Mouse (Mus musculus) lung, adult 2 months (tissue): ENCODE results near the gene Gm21992. TPM values are rescaled to one million over a fixed set of nuclear protein-coding genes. Genes with fewer than 3 reads are reported as not detected.

Experiments
- DNase-seq: peaks from one replicate; pipeline ENCODE4 v3.0.0; 2022
- H3K4me1 ChIP-seq: fragments of 200-500 bp; 2 replicates; pipeline ENCODE4 v1.6.1; 2011; ENCODE audit warnings: low read length; ENCODE audit not compliant: control insufficient read depth, insufficient read depth
- H3K4me3 ChIP-seq: fragments of 200-500 bp; replicated peaks from 2 replicates; pipeline ENCODE3; 2011; ENCODE audit warnings: low read depth, mild to moderate bottlenecking, control low read depth, low read length; ENCODE audit errors: extremely low read depth
- CTCF ChIP-seq: fragments of 200-500 bp; IDR thresholded peaks from 2 replicates; pipeline ENCODE4 v1.5.1; 2011; ENCODE audit warnings: mild to moderate bottlenecking, low read length, control low read depth; ENCODE audit not compliant: insufficient read depth
- POLR2A ChIP-seq: fragments of 200-500 bp; IDR thresholded peaks from 2 replicates; pipeline ENCODE4 v1.6.1; 2011; ENCODE audit warnings: low read depth, mild to moderate bottlenecking, control low read depth, low read length, borderline replicate concordance; ENCODE audit errors: extremely low read depth
- WGBS: fragments of 180-500 bp; shearing (Covaris S2); methylation state at CpG from one replicate; pipeline ENCODE4 v1.1.7; 2018; 5-methylcytosine and 5-hydroxymethylcytosine counted together
- polyA plus RNA-seq: library from polyadenylated mRNA; depleted of rRNA; stranded (reverse); fragments of >200 nt; gene quantifications from 2 replicates; pipeline ENCODE4 v1.2.3, GENCODE M21; 2012

Gene Gm21992
- polyA plus RNA-seq, 1 experiment: 13.5 TPM

DNA sequence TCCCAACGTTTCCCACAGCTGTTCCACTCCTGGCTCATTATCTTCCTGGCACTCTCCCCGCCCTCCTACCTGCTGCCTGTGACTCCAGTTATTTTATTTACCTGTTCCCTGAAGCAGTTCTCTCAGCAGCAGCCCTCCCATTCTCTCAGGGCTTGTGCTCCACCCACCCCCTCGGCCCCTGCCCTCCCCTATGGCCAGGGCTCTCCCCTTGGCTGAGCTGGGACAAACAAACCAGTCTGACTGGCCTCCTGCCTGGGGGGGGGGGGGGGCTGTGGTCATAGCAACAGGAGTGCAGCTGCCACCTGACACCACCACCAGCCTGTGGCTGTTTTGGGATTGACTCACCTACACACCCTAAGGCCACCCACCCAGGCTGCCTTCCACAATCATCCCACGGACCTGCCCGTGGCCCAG is 92.1 kb downstream of the Gm21992 start:
- no peak overlapping the region for H3K4me3 ChIP-seq
- DNase-seq: peak; percentile 42
- WGBS: 33% methylated on average over 5 of the region's 5 CpGs

DNA sequence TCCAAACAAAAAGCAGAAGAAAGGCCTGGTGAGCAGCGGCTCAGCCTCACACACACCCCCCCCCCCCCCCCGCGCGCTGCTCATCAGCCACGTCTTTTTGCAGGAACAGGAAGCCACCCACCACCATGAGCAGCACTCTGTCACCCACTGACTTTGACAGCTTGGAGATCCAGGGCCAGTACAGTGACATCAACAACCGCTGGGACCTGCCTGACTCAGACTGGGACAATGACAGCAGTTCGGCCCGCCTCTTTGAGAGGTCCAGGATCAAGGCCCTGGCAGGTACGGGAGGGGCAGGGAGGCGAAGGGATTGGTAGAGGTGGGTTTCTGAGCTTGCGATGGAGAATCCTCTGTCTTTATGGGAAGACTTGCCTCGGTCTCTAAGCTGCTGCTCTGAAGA is 92.7 kb downstream of the Gm21992 start:
- H3K4me1 ChIP-seq: peaks cover 3% of the 10 kb centered on the region; the same call in 1 of the 2 replicates
- WGBS: 19% methylated on average over 12 of the region's 12 CpGs
- peak; percentile 16 for DNase-seq
- H3K4me3 ChIP-seq: no peak overlapping the region
- TF ChIP-seq CTCF (no peak), POLR2A (no peak)

More for the DNA sequence above, 92.1 kb downstream of the Gm21992 start:
- TF ChIP-seq CTCF: no peak
- TF ChIP-seq POLR2A: peak; percentile 39; the same call in 1 of the 2 replicates
- peaks cover 3% of the 10 kb centered on the region; the same call in 1 of the 2 replicates for H3K4me1 ChIP-seq

DNA sequence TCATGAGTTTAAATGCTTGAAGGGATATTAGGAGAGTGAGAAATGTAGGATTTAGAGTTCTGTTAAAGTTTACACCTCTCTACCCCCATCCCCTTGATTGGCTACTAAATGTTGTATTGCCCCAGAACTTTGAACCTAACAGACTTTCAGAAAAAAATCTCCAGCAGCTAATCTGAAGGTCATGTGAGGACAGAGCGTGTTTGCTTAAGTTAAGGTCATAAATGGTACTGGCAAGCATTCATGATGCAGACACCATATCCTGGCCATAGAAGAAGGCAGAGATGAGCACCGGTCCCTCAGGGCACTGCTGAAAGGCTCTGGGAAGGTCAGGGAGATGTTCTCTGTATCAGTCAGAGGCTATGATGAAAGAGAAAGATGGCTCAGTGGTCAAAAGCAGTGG is 94.1 kb downstream of the Gm21992 start:
- 93% methylated on average over 2 of the region's 2 CpGs for WGBS
- H3K4me3 ChIP-seq: no peak overlapping the region
- DNase-seq: no peak
- TF ChIP-seq CTCF: no peak
- no peak for TF ChIP-seq POLR2A
- H3K4me1 ChIP-seq: peaks cover 6% of the 10 kb centered on the region

DNA sequence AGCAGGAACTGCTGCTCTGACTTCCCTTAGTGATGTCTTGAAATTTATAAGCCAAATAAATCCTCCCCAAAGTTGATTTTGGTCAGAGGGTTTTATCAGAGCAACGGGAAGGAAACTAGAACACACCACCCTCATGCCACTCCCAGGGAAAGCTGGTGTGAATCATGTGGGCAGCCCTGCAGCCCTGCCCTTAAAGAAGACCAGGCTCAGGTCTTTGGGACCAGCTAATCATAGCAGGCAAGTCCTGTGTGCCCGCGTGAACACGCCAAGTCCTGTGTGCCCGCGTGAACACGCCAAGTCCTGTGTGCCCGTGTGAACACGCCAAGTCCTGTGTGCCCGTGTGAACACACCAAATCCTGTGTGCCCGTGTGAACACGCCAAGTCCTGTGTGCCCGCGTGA is 94.7 kb downstream of the Gm21992 start:
- WGBS: 96% methylated on average over 14 of the region's 14 CpGs
- DNase-seq: no peak
- no peak for TF ChIP-seq POLR2A
- no peak for TF ChIP-seq CTCF
- H3K4me1 ChIP-seq: peaks cover 8% of the 10 kb centered on the region
- H3K4me3 ChIP-seq: no peak overlapping the region

DNA sequence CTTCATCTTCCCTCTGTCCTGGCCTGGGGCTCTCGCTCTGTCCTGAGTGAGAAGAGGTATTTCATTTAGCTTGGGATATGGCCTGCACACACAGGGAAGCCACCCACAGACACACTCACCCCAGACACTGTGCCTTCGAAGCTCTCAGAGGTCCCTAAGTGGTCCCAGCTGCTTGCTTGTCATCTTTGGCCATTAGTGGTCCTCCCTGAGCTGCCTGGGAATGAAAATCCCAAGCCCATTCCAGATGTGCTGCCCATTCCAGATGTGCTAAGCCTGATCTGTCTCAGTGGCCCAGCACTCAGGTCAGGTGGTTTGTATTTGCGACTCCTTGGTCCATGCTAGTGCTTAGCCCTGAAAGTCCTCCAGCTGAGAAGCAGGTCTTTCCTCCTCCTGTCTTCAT is 97.5 kb downstream of the Gm21992 start:
- 83% methylated on average over 3 of the region's 3 CpGs for WGBS
- Histone ChIP-seq H3K4me3 (no peak overlapping the region), H3K4me1 (peaks cover 8% of the 10 kb centered on the region)
- no peak for DNase-seq
- TF ChIP-seq CTCF: no peak
- no peak for TF ChIP-seq POLR2A

DNA sequence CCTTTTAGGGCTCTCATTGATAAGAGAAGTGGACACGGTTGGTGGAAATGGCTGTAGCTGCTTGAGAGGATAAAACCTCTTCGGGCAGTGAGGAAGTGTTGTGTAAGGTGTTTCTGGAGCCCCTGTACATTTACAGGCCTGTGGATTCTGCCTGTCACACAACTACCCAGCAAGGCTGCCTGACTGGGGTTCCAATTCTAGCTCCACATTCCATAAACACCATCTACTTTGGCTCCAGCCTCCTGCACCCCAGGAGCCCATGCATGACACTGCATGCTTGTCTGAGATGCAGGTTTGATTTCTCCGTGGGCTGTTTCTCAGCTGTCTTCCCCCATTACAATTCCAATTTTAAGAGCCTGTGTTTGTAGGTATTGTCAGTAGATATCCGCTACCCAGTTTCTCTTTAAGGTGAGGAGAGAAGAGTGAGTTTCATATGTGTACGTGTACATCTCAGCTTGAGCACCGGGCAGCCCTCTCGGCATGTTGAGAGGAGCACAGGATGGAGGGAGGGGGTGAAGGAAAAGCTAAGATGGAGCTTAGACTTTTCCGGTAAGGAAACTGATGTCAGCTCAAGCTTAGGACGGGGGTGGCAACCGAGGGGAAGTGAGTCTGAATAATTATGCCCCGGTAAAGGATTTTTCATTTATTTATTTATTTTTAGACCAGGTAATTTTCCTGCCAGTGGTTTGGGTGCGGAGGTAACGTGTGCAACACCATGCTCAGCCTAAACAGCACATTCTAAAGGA is 98.5 kb downstream of the Gm21992 start:
- WGBS: 39% methylated on average over 13 of the region's 13 CpGs
- H3K4me3 ChIP-seq: no peak overlapping the region
- TF ChIP-seq POLR2A (no peak), CTCF (no peak)
- peaks cover 5% of the 10 kb centered on the region for H3K4me1 ChIP-seq
- no peak for DNase-seq

DNA sequence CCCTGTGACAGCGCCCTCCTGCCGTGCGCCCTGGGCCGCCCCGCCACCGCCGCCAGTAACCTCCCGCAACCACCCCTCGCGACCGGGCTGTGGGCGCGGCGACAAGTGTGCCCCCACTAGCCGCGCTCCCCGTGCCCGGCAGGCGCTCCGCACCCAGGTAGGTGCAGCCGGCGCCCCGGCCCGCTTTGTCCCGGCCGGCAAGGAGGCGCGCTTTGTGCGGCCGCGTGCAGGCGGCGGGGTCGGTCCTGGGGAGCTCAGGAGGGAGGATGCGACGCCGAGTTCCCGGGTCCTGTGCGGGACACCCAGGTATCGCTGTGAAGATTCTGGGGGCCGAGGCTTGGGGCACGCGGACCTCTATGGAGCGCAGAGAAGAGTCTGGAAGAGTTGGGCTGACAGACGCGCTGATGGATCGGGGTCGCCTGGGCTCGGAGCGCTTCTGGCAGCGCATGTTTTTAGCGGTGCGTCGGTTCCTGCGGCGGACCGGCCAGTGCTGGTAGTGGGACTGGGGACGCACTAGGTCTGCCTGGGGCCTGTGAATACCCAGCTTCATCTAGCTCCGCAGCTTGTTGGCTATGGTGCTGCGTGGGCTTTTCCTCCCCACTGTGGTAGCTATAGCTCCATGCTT is 99.1 kb downstream of the Gm21992 start:
- H3K4me3 ChIP-seq: no peak overlapping the region
- DNase-seq: no peak
- WGBS: 2% methylated on average over 60 of the region's 60 CpGs

DNA sequence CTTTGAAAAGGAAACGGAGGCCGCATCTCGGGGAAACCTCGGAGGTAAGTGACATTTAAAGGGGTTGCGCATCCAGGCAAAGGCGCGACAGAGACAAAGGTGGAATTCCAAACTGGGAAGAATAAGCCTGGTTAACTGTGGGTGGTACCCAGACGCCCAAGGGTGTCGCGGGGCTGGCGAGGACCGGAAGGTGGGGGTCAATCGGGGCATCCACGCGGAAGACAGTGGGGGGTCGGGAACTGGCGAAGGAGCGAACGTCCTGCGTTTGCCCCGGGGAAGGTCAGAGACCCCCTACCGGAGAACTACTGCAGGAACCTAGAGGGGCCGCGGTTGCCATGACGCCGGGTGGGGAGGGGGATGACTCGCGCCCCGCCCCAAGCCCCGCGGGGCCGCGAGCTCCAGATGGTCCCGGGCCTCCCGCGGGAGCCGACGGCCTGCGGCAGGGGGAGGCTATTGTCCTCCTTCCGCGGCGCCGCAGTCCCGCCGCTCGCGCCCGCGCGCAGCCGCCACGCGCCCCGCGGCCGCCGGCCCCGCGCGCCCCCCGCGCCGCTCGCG is 99.7 kb downstream of the Gm21992 start:
- no peak for TF ChIP-seq CTCF
- TF ChIP-seq POLR2A: no peak
- Histone ChIP-seq H3K4me3 (no peak overlapping the region), H3K4me1 (peaks cover 5% of the 10 kb centered on the region)
- 3% methylated on average over 47 of the region's 65 CpGs for WGBS
- DNase-seq: no peak

More for the DNA sequence above, 99.1 kb downstream of the Gm21992 start:
- TF ChIP-seq CTCF (no peak), POLR2A (no peak)
- H3K4me1 ChIP-seq: peaks cover 5% of the 10 kb centered on the region

DNA sequence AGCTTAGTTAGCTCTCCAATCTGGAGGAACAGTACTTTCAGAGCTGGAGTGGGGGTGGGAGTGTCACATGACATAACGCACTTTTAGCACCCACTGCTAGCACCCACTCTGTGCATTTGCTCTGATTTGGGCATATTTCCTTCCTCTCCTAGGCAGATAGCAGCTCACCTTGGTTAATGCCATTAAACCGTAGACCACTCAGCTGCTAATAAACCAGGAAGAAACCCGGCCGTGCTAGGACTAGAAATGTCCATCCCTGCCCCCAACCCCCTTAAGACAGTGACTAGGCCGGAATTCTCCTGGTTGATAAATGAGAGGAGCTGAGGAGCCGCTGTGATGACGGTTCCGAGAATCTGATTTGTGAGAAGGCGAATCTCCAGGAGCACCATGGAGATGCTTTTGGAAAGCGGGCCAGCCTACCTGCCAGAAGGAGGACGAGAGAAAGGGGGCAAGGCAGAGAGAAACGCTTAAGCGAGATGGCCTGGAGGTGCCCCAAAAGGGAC is 100.3 kb downstream of the Gm21992 start, which contains the start of gene Sptbn2:
Gene Sptbn2, plus strand, starts transcription at position 70 of the 503 bp plus-strand sequence.
- TF ChIP-seq POLR2A (no peak), CTCF (no peak)
- DNase-seq: no peak
- H3K4me3 ChIP-seq: no peak within 1 kb of the TSS
- 36% methylated on average over 13 of the region's 13 CpGs for WGBS
- H3K4me1 ChIP-seq: peaks cover 5% of the 10 kb centered on the region
